Mouse (Mus musculus): Measurements from ENCODE around the gene Mrps18b.
A peak's percentile ranks its signal among the peaks of the same experiment; 100 is the strongest.

Gene Mrps18b

DNA sequence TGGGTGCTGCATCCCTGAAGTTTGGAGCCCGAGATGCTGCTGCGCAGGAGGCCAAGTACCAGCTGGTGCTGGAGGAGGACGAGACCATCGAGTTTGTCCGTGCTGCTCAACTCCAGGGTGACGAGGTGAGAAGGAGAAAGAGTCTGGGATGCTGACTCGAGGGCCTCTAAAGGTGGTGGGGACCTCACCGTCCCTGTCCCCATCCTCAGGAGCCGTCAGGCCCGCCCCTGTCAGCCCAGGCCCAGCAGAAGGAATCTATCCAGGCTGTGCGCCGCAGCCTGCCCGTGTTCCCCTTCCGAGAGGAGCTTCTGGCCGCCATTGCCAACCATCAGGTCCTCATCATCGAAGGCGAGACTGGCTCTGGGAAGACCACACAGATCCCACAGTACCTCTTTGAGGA, 33.3 kb downstream of the Mrps18b start:
- ATAC-seq (ENCODE audit: insufficient number of reproducible peaks, low FRiP score, low TSS enrichment), result no peak

- ATAC-seq (ENCODE audit: insufficient number of reproducible peaks, low FRiP score, low TSS enrichment), result peak; percentile 88
Observed at GRCm38 (mm10) chr17:35879245-35880057, 36.7 kb downstream of the Mrps18b start, which contains the start of gene Dhx16. TSS of gene Dhx16 (plus strand) at chr17:35879819.

- no peak for ATAC-seq (ENCODE audit: insufficient number of reproducible peaks, low FRiP score, low TSS enrichment)
Observed at GRCm38 (mm10) chr17:35874721-35875120, 41.5 kb downstream of the Mrps18b start.

DNA sequence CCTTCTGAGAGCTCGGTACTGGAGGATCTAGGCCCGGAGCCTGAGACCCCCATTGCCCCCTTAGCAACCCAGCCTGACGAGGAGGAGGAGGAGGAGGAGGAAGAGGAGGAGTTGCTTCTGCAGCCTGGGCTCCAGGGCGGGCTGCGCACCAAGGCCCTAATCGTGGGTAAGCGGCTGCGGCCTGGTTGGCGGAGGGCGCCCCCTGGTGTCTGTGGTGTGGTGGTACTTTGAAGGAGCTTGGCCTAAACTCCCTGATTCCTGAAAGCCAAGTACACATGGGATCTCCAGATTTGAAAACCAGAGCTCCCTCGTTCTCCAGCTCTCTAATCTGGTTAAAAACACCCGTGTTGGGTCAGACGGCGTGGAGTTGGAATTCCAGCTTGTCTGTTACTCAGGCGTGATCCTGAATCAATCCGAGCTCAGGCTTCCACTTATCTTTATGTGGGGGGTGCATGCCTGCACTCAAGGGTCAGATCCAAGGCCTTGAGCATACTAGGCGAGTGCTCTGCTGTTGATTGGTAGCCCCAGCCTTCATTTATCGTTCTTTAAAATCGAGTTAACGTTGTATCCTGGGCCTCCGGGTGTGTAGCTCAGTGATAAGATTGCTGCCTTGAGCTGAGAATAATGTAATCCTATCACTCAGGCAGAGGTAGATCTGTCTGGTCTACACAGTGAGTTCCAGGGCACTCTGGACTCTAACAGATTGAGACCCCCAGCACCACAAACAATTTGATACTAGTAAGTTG, 42.2 kb downstream of the Mrps18b start:
- peak; percentile 81; the same call in 1 of the 2 replicates for ATAC-seq (ENCODE audit: insufficient number of reproducible peaks, low FRiP score, low TSS enrichment)

GRCm38 (mm10) chr17:35870884-35871696, 45.1 kb downstream of the Mrps18b start:
- ATAC-seq (ENCODE audit: insufficient number of reproducible peaks, low FRiP score, low TSS enrichment), result no peak

- ATAC-seq (ENCODE audit: insufficient number of reproducible peaks, low FRiP score, low TSS enrichment), result no peak
Observed at GRCm38 (mm10) chr17:35870151-35870883, 45.9 kb downstream of the Mrps18b start.

- ATAC-seq (ENCODE audit: insufficient number of reproducible peaks, low FRiP score, low TSS enrichment), result no peak
Observed at GRCm38 (mm10) chr17:35869346-35870067, 46.7 kb downstream of the Mrps18b start.

DNA sequence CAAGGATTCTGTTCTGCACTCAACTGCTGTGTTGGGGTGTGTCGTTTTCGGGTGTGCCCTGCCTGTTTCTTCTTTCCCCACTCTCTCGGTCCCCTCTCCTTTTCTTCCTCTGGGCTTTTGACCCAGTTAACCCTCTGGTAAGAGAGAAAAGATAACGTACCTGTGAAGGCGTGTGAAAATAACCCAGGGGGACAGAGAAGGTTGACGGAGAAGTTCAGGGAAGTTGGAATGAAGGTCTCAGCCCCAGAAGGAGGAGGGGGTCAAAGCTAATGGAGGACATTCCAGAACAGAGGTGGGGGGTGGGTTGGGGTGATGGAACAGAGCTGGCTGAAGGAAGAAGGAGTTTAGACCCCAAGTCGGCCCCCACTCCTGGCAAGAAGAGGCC, 47.2 kb downstream of the Mrps18b start:
- no peak for ATAC-seq (ENCODE audit: insufficient number of reproducible peaks, low FRiP score, low TSS enrichment)

GRCm38 (mm10) chr17:35868165-35868820, 47.9 kb downstream of the Mrps18b start:
- no peak for ATAC-seq (ENCODE audit: insufficient number of reproducible peaks, low FRiP score, low TSS enrichment)

- no peak for ATAC-seq (ENCODE audit: insufficient number of reproducible peaks, low FRiP score, low TSS enrichment)
Observed at GRCm38 (mm10) chr17:35866911-35867890, 49.0 kb downstream of the Mrps18b start.

DNA sequence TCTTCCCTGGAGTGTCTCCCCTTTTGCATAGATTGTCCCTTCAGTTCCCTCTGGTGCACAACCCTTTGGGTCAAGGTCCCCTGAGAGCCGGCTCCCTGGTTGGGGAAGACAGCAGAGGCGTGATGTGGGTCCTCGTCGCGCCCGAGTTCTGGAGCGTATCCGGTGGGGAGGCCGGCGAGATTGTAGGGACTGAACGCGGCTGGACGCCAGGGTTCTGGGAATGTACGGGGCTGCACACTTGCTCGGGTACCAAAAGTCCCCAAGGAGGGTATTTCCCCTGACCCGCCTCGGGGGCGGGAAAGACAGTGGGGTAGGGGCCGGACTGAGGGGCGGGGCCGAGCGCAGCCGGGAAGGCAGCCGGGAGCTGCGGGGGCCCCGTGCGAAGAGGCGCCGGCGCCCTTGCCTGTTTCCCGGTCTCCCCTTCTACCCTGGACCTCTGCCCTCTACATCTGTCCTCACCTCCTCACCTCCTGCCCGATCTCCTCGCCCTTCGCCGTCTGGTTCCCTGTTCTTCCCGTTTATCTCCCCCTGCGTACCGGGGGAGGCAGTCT, 49.8 kb downstream of the Mrps18b start:
- ATAC-seq (ENCODE audit: insufficient number of reproducible peaks, low FRiP score, low TSS enrichment), result no peak

DNA sequence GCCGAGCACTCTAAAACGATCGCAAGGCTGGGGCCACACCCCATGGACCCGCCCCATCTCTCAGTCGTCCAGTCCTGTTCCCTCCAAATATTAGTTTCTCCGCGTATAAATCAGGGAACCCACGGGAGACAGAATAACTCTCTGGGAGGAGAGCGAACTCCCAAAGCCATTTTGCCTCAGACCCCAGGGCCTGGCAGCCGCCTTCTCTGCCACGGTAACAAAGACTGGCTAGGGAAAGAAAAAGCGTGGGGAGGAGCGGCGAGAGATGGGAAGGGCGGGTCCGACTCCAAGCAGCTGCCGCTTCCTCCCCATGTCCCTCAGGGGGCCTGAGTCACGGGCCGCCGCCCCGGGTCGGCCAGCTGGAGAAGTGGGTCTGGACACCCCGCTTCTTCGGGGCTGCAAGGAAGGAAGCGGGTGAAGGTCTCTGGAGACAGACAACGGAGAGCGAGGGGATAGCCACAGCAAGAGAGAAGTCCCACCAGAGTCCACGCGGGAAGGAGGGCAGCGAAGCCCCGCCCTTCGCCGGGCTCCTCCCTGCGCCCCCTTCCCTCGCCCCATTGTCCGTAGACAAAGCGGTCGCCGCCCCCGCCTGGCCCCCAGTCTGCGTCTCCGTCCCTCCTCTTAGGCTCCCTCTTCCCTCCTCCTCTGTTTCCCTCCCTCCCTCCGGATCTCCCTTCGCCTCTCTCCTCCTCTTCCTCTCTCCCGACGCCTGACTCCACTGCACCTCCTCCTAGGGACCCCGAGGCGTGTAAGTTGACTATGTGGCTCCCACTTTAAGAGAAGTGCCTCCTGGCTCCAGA, 50.5 kb downstream of the Mrps18b start, which contains the start of gene Ppp1r18:
Ppp1r18 (plus strand) TSS at position 113 of the 800 bp plus-strand sequence.
- ATAC-seq (ENCODE audit: insufficient number of reproducible peaks, low FRiP score, low TSS enrichment), result no peak

DNA sequence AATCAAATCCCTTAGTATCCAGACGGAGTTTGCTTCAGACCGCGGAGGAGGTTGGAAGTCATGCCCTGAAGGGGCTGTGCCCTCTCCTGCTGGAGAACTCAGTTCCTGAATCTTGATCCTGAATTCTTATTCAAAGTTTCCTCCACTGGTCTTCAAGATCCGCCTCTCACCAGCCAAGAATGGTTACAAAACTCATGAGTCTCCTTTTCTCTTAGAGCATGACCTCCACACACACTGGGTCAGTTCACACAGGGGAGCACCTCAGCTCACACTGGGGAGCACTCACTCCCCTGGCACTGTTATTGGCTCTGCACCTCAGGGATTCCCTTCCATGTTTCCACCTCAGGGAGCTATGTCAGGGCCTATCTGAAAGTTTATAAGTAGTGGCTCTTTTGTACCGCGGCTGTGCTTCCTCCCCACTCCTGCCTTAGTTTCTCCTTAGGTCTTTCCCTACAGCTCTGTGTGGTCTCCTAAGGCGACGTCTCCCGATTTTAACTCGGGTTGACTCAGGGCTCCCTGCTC, 51.3 kb downstream of the Mrps18b start:
- ATAC-seq (ENCODE audit: insufficient number of reproducible peaks, low FRiP score, low TSS enrichment), result no peak

DNA sequence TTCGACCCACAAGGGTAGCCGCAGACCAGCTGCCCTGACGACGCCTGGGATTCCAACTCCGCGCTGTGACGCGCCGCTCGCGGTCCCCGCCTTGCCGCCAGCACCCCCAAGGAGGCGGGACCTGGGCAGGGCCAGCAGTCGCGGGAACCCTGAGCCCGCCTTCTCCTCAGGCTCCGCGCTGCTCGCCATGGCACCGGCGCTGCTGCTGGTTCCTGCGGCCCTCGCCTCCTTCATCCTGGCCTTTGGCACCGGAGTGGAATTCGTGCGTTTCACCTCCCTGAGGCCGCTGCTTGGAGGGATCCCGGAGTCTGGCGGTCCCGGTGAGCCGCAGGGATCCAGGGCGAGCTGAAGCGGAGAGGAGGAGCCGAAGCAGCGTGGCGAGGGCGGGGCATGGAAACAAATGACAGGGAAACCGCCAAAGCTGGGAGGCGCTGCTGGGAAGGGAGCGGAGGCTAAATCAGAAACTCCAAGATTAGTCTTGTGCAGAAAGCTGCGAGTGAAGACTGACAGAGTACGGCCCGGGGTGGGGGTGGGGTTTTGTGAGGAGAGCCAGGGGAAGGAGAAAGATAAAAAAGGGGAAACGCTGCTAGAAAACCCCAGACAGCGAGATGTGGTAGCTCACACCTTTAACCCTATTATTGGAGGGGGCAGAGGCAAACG, 54.9 kb downstream of the Mrps18b start, which contains the start of gene Nrm:
Nrm (plus strand) TSS at position 121 of the 660 bp plus-strand sequence.
- ATAC-seq (ENCODE audit: insufficient number of reproducible peaks, low FRiP score, low TSS enrichment), result peak; percentile 94

GRCm38 (mm10) chr17:35860831-35861197, 55.4 kb downstream of the Mrps18b start:
- ATAC-seq (ENCODE audit: insufficient number of reproducible peaks, low FRiP score, low TSS enrichment), result no peak

Data from cerebellum, adult (tissue).